Mouse (Mus musculus) layer of hippocampus, adult 8-10 months (tissue): ENCODE data around the gene Pigu. TPM values are rescaled to one million over a fixed set of nuclear protein-coding genes. Genes with fewer than 3 reads are reported as not detected.

Experiments
- DNase-seq, 2 experiments: peaks; one replicate each; pipeline ENCODE4 v3.0.0; 2022; ENCODE audit warnings: low spot score in 2 of 2
- total RNA-seq, 4 experiments: library from RNA; stranded (reverse); gene quantifications; 2 replicates each; pipeline ENCODE4 v1.2.4; 2022

The Pigu gene
- total RNA-seq, 4 experiments from 2014 or later = 27.7 to 32.6 (median 30.2) TPM

GRCm38 (mm10) chr2:155290066-155290465, 67.2 kb downstream of the Pigu start:
- DNase-seq = no peak

- DNase-seq = no peak
Measured at GRCm38 (mm10) chr2:155287456-155288250, 69.6 kb downstream of the Pigu start.

GRCm38 (mm10) chr2:155285744-155286143, 71.5 kb downstream of the Pigu start:
- no peak for DNase-seq

GRCm38 (mm10) chr2:155284647-155285046, 72.6 kb downstream of the Pigu start:
- no peak for DNase-seq

DNA sequence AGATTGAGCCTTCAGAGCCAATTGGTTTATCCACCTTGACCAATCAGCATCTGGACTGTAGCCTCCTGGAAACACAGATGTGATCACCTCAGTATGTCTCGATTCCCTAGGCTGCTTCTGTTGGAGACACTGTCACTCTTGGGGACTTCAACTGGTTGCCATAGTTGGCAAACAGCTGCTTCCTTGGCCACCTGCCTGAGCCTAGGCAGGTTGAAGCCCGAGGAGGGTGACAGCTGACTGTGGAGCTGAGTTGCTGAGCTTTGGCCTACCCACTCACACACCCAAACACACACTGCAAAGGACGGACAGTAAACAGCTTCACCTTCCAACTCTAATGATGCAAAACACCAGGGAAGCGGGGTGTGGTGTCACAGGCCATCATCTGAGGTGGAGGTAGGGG, 73.4 kb downstream of the Pigu start:
- DNase-seq = peak in 1 of 2 experiments; percentile 19

DNA sequence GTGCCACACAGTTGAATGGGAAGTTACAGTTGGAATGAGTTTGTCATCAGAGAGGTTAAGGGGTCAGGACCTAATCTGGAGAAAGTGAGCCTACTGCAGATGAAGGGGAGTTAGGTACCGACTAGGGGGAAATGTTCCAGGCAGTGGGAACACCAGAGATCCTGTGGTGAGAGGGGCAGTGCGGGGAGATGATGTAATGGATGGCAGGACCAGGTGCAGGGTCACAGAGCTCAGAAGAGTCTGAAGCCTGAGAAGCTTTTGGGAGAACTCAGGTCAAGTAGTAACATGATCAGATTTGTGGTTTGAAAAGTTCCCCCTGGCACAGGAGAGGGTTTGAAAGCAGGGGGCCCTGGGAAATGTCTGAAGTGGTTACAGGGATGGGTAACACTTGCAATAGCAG, 77.1 kb downstream of the Pigu start:
- no peak for DNase-seq

GRCm38 (mm10) chr2:155279163-155279562, 78.1 kb downstream of the Pigu start:
- DNase-seq = no peak

DNA sequence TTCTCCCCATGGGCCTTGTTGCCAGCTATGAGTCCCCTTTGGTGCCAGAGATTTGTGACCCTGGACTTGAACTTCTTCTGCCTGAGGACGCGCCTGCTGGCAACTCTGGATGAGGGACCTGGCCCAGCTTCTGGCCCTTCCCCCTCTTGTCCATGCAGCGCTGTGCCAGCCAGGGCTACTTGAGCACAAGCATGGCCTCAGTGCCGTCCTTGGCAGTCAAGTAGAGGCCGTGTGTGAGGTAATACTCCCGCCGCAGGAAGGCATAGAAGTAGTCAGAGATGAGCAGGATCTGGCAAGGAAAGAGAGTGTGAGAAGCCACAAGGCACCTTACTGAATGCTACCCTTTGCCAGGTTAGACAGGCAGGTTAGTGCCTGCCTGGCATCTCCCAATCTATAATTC, 78.9 kb downstream of the Pigu start:
- DNase-seq = peak in 1 of 2 experiments; percentile 28

- DNase-seq = no peak
Measured at GRCm38 (mm10) chr2:155277721-155278120, 79.5 kb downstream of the Pigu start.

GRCm38 (mm10) chr2:155276621-155277175, 80.5 kb downstream of the Pigu start:
- peak; percentile 35 to 46 for DNase-seq

GRCm38 (mm10) chr2:155276195-155276594, 81.0 kb downstream of the Pigu start, which contains the start of gene Map1lc3a:
Map1lc3a (plus strand) TSS chr2:155276297.
- peak; percentile 95 to 99 for DNase-seq

DNA sequence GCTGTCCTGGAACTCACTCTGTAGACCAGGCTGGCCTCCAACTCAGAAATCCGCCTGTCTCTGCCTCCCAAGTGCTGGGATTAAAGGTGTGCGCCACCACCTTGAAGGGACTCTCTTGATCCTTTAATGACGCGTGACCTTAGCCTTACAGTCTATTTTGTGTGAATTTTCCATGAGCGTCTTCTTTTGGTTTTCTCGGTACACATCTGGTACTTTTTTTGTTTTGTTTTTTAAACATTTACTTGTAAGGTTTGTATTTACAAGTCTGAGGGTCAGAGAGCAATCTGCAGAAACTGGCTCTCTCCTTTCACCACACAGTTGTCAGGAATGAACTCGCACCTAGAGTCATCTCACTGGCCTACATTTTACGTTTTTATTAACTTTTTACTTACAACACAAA, 83.6 kb downstream of the Pigu start:
- DNase-seq = no peak

GRCm38 (mm10) chr2:155272396-155273170, 84.6 kb downstream of the Pigu start:
- no peak for DNase-seq

GRCm38 (mm10) chr2:155271957-155272356, 85.3 kb downstream of the Pigu start:
- no peak for DNase-seq

- DNase-seq = no peak
Measured at GRCm38 (mm10) chr2:155266896-155267295, 90.3 kb downstream of the Pigu start.

DNA sequence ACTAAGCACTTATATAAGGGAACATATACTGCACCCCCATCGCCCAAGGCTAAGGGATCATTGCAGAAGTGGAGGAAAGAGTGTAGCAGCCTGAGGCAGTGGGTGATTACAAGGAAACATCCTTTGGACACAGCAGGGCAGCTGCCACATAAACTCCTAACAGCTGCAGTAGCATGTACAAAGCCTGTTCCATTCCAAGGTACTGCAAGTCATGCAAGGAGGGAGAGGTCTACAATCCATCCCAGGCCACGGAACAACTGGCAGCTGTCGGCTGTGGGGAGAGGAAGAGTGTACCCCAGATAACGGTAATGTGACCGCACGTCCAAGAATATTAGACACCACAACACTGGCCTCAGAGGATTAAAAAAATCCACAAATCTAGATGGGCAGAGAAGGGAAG, 91.7 kb downstream of the Pigu start:
- DNase-seq = no peak

GRCm38 (mm10) chr2:155249588-155249987, 107.6 kb downstream of the Pigu start:
- DNase-seq = no peak

GRCm38 (mm10) chr2:155248718-155249117, 108.5 kb downstream of the Pigu start:
- DNase-seq = no peak

DNA sequence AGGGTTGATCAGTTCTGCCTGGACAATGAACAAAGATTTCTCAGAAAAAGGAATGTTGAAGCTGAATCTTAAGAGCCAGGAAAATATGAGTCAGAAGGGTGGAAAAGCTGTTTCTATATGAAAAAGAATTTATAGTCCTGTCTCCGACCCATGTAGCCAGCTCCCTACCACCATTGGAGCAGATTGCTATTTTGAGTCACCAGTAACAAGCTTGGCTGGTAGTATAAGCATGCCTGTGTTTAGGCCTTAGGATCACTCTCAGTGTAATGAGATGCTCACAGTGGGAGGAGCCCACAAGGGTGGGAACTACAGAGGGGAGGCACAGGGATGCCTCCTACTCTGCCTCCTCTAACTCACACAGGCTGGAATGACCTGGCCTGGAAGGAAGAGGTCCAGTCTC, 109.0 kb downstream of the Pigu start:
- no peak for DNase-seq

- no peak for DNase-seq
Measured at GRCm38 (mm10) chr2:155246231-155246630, 111.0 kb downstream of the Pigu start.

GRCm38 (mm10) chr2:155242296-155242855, 114.9 kb downstream of the Pigu start:
- DNase-seq = no peak

DNA sequence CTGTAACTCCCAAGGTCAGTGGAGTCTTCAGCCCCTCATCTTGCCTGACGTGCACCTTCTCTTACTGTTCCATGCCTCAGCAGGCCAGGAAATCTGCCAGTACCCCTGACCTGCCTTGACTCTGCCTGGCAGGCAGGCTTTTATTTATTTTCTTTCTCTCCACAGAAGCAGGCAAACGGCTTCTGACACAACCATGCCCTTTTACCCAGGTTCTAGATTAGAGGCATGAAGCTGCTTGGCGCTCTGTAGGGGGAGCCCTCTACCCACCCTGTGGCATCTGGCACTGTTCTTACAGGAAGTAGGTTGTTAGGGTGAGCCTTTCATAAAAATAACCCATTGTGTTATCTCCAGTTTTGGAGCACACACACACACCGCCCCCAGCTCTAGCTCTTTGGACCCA, 116.3 kb downstream of the Pigu start:
- no peak for DNase-seq
